Mouse (Mus musculus) myocyte (in vitro differentiated cells): ENCODE results near the gene Synrg. TPM values are rescaled to one million over a fixed set of nuclear protein-coding genes. Genes with fewer than 3 reads are reported as not detected.

ENCODE experiments used
- H3K27me3 ChIP-seq: one replicate; pipeline ENCODE4 v1.6.1; 2011; ENCODE audit not compliant: control insufficient read depth, insufficient read depth, insufficient read length
- H3K36me3 ChIP-seq: one replicate; pipeline ENCODE4 v1.6.1; 2011; ENCODE audit not compliant: control insufficient read depth, insufficient read depth
- H3K4me2 ChIP-seq: one replicate; pipeline ENCODE4 v1.6.1; 2011; ENCODE audit warnings: low read depth, control low read depth
- H3K4me3 ChIP-seq: one replicate; pipeline ENCODE4 v1.5.1; 2011; ENCODE audit warnings: mild to moderate bottlenecking, control low read depth, moderate library complexity
- H3K79me2 ChIP-seq: one replicate; pipeline ENCODE4 v1.6.1; 2011; ENCODE audit not compliant: control insufficient read depth, insufficient read depth
- H3ac ChIP-seq: one replicate; pipeline ENCODE4 v1.6.1; 2011; ENCODE audit not compliant: control insufficient read depth, insufficient read length
- CEBPB ChIP-seq: IDR thresholded peaks from 2 replicates; pipeline ENCODE4 v1.6.1; 2011; ENCODE audit warnings: mild to moderate bottlenecking, moderate library complexity; ENCODE audit not compliant: poor library complexity, insufficient read depth, severe bottlenecking
- E2F4 ChIP-seq: IDR thresholded peaks from one replicate; pipeline ENCODE4 v1.6.1; 2011; ENCODE audit warnings: mild to moderate bottlenecking, control low read depth, moderate library complexity; ENCODE audit not compliant: insufficient read depth
- MAX ChIP-seq: IDR thresholded peaks from one replicate; pipeline ENCODE4 v1.6.1; 2011; ENCODE audit warnings: low read depth, mild to moderate bottlenecking, control low read depth
- MYOD1 ChIP-seq, 3 experiments: IDR thresholded peaks; one replicate each; pipeline ENCODE4 v1.6.1; 2011; ENCODE audit warnings: control low read depth in 2 of 3, low read depth in 2 of 3, mild to moderate bottlenecking in 2 of 3, moderate library complexity in 1 of 3; ENCODE audit not compliant: insufficient read length in 2 of 3, control insufficient read depth in 1 of 3
- MYOG ChIP-seq, 3 experiments: IDR thresholded peaks; one replicate each; pipeline ENCODE4 v1.6.1; 2011; ENCODE audit warnings: control low read depth in 2 of 3, low read depth in 2 of 3, mild to moderate bottlenecking in 2 of 3; ENCODE audit not compliant: insufficient read length in 2 of 3, control insufficient read depth in 1 of 3, insufficient read depth in 1 of 3
- POLR2A ChIP-seq: IDR thresholded peaks from one replicate; pipeline ENCODE4 v1.6.1; 2011; ENCODE audit warnings: low read depth, mild to moderate bottlenecking, control low read depth, moderate library complexity; ENCODE audit not compliant: insufficient read length
- POLR2AphosphoS2 ChIP-seq: IDR thresholded peaks from one replicate; pipeline ENCODE4 v1.6.1; 2011; ENCODE audit warnings: low read depth, control low read depth; ENCODE audit not compliant: insufficient read length
- REST ChIP-seq: IDR thresholded peaks from one replicate; pipeline ENCODE4 v1.6.1; 2011; ENCODE audit warnings: mild to moderate bottlenecking, control low read depth, moderate library complexity; ENCODE audit not compliant: insufficient read depth, insufficient read length
- SRF ChIP-seq: IDR thresholded peaks from one replicate; pipeline ENCODE4 v1.6.1; 2011; ENCODE audit warnings: low read depth; ENCODE audit not compliant: control insufficient read depth, insufficient read length
- TCF12 ChIP-seq: IDR thresholded peaks from one replicate; pipeline ENCODE4 v1.6.1; 2011; ENCODE audit warnings: mild to moderate bottlenecking, control low read depth; ENCODE audit not compliant: poor library complexity, insufficient read depth, severe bottlenecking
- TCF3 ChIP-seq: IDR thresholded peaks from one replicate; pipeline ENCODE4 v1.6.1; 2011; ENCODE audit warnings: low read depth, control low read depth; ENCODE audit not compliant: insufficient read length
- USF1 ChIP-seq: IDR thresholded peaks from one replicate; pipeline ENCODE4 v1.6.1; 2011; ENCODE audit warnings: low read depth, mild to moderate bottlenecking, control low read depth, moderate library complexity
- polyA plus RNA-seq: library from polyadenylated mRNA; unstranded; fragments of >200 nt; fragmentation: generic; extraction: Trizol; gene quantifications from one replicate; pipeline ENCODE4 v1.2.1, GENCODE M21; 2012; ENCODE audit warnings: missing spikeins

Gene Synrg
- polyA plus RNA-seq, 1 experiment, result 10.6 TPM

DNA sequence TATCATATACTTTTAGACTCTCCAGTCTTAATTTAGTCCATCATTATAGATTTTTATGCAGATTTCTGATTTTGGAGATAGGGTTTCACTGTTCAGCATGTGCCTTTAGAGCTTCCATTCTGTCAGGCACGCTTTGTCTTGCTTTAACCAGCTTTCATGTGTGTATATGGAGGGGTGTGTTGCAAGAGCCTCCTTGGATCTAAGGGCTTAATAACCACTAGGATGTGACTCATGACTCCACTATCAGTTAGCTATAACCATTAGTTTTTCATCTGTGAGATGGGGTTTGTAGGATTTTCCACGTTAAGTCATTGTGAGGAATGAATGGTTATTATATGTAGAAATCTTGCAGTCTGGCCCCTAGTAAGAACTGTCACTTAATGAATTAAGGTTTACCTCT lies 7.4 kb upstream of the Synrg start:
- TF ChIP-seq SRF (no peak), CEBPB (no peak), TCF3 (no peak), POLR2AphosphoS2 (no peak), POLR2A (no peak), USF1 (no peak), REST (no peak), E2F4 (no peak), MYOG (IDR thresholded peaks at IDR 0.05; ENCODE audit: control insufficient read depth in 1 of 3, insufficient read depth in 1 of 3, insufficient read length in 2 of 3, low read depth in 2 of 3) (no peak), MAX (no peak), TCF12 (no peak), MYOD1 (IDR thresholded peaks at IDR 0.05; ENCODE audit: control insufficient read depth in 1 of 3, insufficient read length in 2 of 3, low read depth in 2 of 3) (no peak)
- no peaks in the 10 kb centered on the region for H3K27me3 ChIP-seq
- peaks cover 71% of the 10 kb centered on the region for H3K36me3 ChIP-seq
- H3ac ChIP-seq, result no peak overlapping the region
- H3K4me3 ChIP-seq, result no peak overlapping the region
- no peak overlapping the region for H3K4me2 ChIP-seq
- no peaks in the 10 kb centered on the region for H3K79me2 ChIP-seq

DNA sequence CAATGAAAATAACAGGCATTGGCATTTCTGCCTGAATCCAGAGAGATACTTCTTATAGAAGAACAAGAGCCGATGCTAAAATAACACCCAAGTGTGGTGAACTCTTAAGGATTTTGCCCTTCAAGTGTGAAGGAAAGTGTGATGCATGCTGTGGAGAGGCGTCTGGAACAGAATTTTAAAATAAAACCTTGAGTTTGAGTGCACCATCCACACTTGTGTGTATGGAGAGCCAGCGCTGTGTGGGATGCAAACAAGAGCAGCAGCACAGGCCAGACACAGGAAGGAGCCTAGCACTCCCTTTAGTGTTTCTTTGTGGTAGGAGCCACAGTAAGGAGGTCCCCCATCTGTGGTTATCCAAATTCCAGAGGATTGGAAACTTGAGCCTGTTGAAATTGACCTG lies 2.2 kb upstream of the Synrg start:
- H3K36me3 ChIP-seq, result peaks cover 33% of the 10 kb centered on the region
- no peak overlapping the region for H3ac ChIP-seq
- H3K4me2 ChIP-seq, result no peak overlapping the region
- H3K4me3 ChIP-seq, result no peak overlapping the region
- TF ChIP-seq USF1 (no peak), E2F4 (no peak)
- H3K79me2 ChIP-seq, result no peaks in the 10 kb centered on the region
- no peaks in the 10 kb centered on the region for H3K27me3 ChIP-seq

DNA sequence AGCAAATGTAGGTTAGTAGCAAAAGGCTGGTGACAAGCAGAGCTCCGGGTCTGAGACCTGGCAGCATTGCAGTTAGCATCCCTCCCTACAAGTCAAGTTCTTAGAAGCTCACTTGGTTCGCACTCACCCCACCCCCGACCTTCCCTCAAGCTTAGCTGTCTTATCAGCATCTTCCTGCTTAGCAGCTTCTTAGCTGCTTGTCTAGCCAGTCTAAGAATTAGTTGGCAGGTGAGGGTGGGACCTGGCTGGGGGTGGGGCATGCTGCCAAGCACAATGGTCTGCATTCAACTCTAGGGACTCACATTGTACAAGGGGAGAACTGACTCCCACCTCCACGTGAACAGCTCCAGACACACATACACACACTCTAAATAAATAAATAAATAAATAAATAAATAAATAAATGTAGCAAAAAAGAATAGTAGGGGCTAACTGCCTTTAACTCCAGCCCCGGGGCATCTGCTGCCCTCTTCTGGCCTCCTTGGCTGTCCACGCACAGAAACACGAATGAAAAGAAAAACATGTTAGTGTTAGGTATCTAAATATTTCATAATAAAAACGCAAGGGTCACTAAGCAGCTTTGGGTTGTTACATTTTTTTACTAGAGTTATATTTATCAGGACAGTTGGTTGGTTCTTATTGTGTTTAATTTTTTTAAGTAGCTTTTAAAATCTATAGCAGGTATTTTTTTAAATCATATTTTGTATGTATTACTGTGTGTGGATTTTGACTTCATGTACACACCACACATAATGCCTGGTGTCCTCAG lies 3.4 kb downstream of the Synrg start:
- peaks cover 6% of the 10 kb centered on the region for H3K36me3 ChIP-seq
- no peaks in the 10 kb centered on the region for H3K79me2 ChIP-seq
- H3K4me2 ChIP-seq, result no peak overlapping the region
- no peak overlapping the region for H3ac ChIP-seq
- no peaks in the 10 kb centered on the region for H3K27me3 ChIP-seq
- TF ChIP-seq MYOG (IDR thresholded peaks at IDR 0.05; ENCODE audit: control insufficient read depth in 1 of 3, insufficient read depth in 1 of 3, insufficient read length in 2 of 3, low read depth in 2 of 3), result no peak
- no peak for TF ChIP-seq SRF
- TF ChIP-seq E2F4, result no peak
- TF ChIP-seq POLR2A, result no peak
- no peak for TF ChIP-seq POLR2AphosphoS2
- TF ChIP-seq TCF3, result no peak
- TF ChIP-seq REST, result no peak
- no peak for TF ChIP-seq MYOD1 (IDR thresholded peaks at IDR 0.05; ENCODE audit: control insufficient read depth in 1 of 3, insufficient read length in 2 of 3, low read depth in 2 of 3)
- no peak for TF ChIP-seq MAX
- no peak for TF ChIP-seq TCF12
- no peak for TF ChIP-seq CEBPB
- no peak for TF ChIP-seq USF1
- no peak overlapping the region for H3K4me3 ChIP-seq

DNA sequence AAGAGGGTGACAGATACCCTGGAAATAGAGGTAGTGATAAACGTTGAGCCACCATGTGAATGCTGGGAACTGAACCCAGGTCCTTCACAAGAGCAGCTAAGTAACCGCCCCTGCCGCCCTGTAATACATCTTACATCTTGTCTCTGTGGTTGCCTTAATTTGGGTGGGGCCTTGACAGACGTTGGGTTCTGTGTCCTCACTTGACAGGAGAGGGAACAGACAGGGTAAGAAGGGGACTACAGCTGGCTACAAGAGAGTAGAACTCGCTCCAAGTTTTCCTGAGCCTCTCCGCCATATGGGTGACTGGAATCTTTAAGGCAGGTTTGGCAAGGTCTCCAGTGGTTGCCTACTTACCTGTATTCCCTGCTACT lies 4.0 kb downstream of the Synrg start:
- Histone ChIP-seq H3K79me2 (no peaks in the 10 kb centered on the region), H3ac (no peak overlapping the region), H3K4me2 (no peak overlapping the region), H3K36me3 (peaks cover 11% of the 10 kb centered on the region), H3K4me3 (no peak overlapping the region), H3K27me3 (no peaks in the 10 kb centered on the region)
- no peak for TF ChIP-seq SRF
- TF ChIP-seq MAX, result no peak
- TF ChIP-seq POLR2A, result no peak
- no peak for TF ChIP-seq CEBPB

DNA sequence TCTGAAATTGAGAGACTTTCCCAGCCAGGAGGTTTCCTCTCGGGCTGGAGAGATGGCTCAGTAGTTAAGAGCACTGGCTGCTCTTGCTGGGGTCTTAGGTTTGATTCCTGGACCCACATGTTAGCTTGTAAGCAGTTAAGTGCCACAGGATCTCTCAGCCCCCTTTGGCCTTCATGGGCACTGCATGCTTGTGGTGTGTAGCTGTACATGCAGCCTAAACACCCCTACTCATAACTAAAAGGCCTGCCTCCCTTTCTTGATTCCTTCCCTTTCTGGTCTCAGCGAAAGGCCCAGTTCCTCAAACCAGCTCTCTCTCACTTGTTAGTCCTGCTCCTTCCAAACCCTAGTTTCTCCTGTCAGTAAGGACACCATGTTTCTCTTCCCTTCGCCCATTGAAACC lies 4.8 kb downstream of the Synrg start:
- Histone ChIP-seq H3K4me3 (no peak overlapping the region), H3K36me3 (peaks cover 14% of the 10 kb centered on the region)
- TF ChIP-seq REST, result no peak
- TF ChIP-seq MYOD1 (IDR thresholded peaks at IDR 0.05; ENCODE audit: control insufficient read depth in 1 of 3, insufficient read length in 2 of 3, low read depth in 2 of 3), result no peak
- TF ChIP-seq MAX, result no peak
- TF ChIP-seq CEBPB, result no peak
- no peak for TF ChIP-seq E2F4
- TF ChIP-seq SRF, result no peak

More for the DNA sequence above, 4.8 kb downstream of the Synrg start:
- Histone ChIP-seq H3K79me2 (no peaks in the 10 kb centered on the region), H3ac (no peak overlapping the region), H3K27me3 (no peaks in the 10 kb centered on the region), H3K4me2 (no peak overlapping the region)
